Mouse (Mus musculus): Measurements from ENCODE around the gene Psmc3. TPM values are rescaled to one million over a fixed set of nuclear protein-coding genes. Genes with fewer than 3 reads are reported as not detected.

Psmc3 gene
- polyA plus RNA-seq, 2 experiments: 203 to 305 TPM

DNA sequence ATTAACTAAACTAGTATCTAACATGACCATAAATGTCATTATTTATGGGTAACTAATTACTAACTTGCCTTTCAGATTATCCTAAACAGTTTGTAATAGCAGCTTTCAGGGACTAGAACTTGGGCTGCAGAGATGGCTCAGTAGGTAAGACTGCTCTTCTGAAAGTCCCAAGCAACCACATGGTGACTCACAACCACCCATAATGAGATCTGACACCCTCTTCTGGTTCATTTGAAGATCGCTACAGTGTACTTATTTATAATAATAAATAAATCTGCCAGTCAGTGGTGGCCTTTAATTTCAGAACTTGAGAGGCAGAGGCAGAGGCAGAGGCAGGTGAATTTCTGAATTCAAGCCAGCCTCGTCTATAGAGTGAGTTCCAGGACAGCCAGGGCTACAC lies 1.1 kb upstream of the Psmc3 start:
- no peak for TF ChIP-seq POLR2A (IDR thresholded peaks at IDR 0.05; ENCODE audit: borderline replicate concordance, extremely low read depth, insufficient read depth, insufficient read length)
- H3K4me2 ChIP-seq (replicated peaks; ENCODE audit: low read depth, low read length, severe bottlenecking): no peak overlapping the region; the same call in 1 of the 2 replicates
- H3K4me3 ChIP-seq (replicated peaks; ENCODE audit: low read length): 0 out of 2 replicates have a peak overlapping the region, but pooled peaks have one; percentile 87
- DNase-seq (ENCODE audit: low spot score) (no peak), ATAC-seq (ENCODE audit: low FRiP score, low read depth) (no peak)
- WGBS: 48% methylated on average over 2 of the region's 2 CpGs
- H3K27me3 ChIP-seq (ENCODE audit: control insufficient read depth, insufficient read depth, low read length): no peaks in the 10 kb centered on the region
- H3K9me3 ChIP-seq (ENCODE audit: control insufficient read depth, low read length): no peaks in the 10 kb centered on the region
- no peak overlapping the region for H3K27ac ChIP-seq (replicated peaks; ENCODE audit: low read depth, low read length)
- no peak overlapping the region for H3K9ac ChIP-seq (ENCODE audit: low read depth, low read length, severe bottlenecking)
- peaks cover 28% of the 10 kb centered on the region for H3K36me3 ChIP-seq (ENCODE audit: control insufficient read depth, insufficient read depth, low read length)
- peaks cover 9% of the 10 kb centered on the region for H3K4me1 ChIP-seq (ENCODE audit: control insufficient read depth, insufficient read depth, low read length)

DNA sequence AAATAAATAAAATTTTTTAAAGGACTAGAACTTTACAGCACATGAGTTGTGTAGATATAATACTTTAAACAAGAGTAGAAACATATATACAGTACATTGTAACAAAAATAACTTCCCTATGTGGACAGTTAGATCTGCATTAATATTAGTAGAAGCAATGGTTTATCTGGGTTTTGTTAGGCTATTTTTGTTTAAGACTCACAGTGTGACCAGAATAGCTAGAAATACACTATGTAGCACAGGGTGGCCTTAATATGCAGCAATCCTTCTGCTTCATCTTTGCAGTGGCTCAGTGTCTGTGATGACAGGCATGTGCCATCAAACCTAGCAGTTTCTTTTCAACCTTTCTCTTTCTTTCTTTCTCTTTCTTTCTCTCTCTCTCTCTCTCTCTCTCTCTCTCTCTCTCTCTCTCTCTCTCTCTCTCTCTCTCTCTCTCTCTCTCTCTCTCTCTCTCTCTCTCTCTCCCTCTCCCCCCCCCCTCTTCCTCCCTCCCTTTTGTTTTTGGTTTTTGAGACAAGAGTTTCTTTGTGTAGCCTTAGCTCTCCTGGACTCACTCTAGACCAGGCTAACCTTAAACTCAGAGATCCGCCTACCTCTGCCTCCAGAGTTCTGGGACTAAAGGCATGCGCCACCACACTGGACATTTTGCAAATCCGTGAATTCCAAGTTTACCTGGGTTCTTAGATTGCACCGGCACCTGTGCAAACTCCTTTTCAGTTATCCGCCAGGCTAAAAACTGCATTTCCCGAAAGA lies 452 bp upstream of the Psmc3 start:
- Histone ChIP-seq H3K27me3 (ENCODE audit: control insufficient read depth, insufficient read depth, low read length) (no peaks in the 10 kb centered on the region), H3K4me3 (replicated peaks; ENCODE audit: low read length) (peak overlapping the region; percentile 87), H3K4me2 (replicated peaks; ENCODE audit: low read depth, low read length, severe bottlenecking) (peak overlapping the region; percentile 49), H3K27ac (replicated peaks; ENCODE audit: low read depth, low read length) (no peak overlapping the region; the same call in 1 of the 2 replicates), H3K4me1 (ENCODE audit: control insufficient read depth, insufficient read depth, low read length) (peaks cover 9% of the 10 kb centered on the region), H3K9me3 (ENCODE audit: control insufficient read depth, low read length) (no peaks in the 10 kb centered on the region), H3K36me3 (ENCODE audit: control insufficient read depth, insufficient read depth, low read length) (peaks cover 34% of the 10 kb centered on the region), H3K9ac (ENCODE audit: low read depth, low read length, severe bottlenecking) (peak overlapping the region; percentile 86)
- no peak for TF ChIP-seq POLR2A (IDR thresholded peaks at IDR 0.05; ENCODE audit: borderline replicate concordance, extremely low read depth, insufficient read depth, insufficient read length)
- DNase-seq (ENCODE audit: low spot score): no peak
- 0% methylated on average over 6 of the region's 6 CpGs for WGBS
- peak; percentile 28 for ATAC-seq (ENCODE audit: low FRiP score, low read depth)

DNA sequence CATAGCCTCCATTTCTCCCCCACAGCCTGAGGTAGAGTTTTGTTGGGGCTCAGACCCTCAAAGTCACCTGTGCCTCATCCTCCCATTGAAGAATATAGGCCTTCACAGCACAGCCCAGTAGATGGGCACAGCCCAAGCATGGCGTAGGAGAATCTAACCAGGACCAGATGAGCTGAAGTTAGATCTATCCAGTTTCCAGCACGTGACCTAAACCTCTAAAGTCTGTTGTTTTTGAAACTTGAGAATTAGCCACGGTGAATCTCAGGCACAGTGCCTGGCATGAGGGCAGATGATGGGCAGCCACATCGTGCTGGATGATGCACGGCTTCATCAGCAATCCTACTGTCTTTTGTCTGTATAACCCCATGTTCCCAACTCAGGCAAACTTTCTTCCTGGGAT lies 4.6 kb downstream of the Psmc3 start:
- Histone ChIP-seq H3K36me3 (ENCODE audit: control insufficient read depth, insufficient read depth, low read length) (peaks cover 81% of the 10 kb centered on the region), H3K27ac (replicated peaks; ENCODE audit: low read depth, low read length) (no peak overlapping the region), H3K9ac (ENCODE audit: low read depth, low read length, severe bottlenecking) (no peak overlapping the region), H3K9me3 (ENCODE audit: control insufficient read depth, low read length) (no peaks in the 10 kb centered on the region), H3K4me1 (ENCODE audit: control insufficient read depth, insufficient read depth, low read length) (peaks cover 9% of the 10 kb centered on the region), H3K4me3 (replicated peaks; ENCODE audit: low read length) (no peak overlapping the region), H3K4me2 (replicated peaks; ENCODE audit: low read depth, low read length, severe bottlenecking) (no peak overlapping the region), H3K27me3 (ENCODE audit: control insufficient read depth, insufficient read depth, low read length) (no peaks in the 10 kb centered on the region)
- 89% methylated on average over 5 of the region's 5 CpGs for WGBS
- ATAC-seq (ENCODE audit: low FRiP score, low read depth) (no peak), DNase-seq (ENCODE audit: low spot score) (no peak)
- no peak for TF ChIP-seq POLR2A (IDR thresholded peaks at IDR 0.05; ENCODE audit: borderline replicate concordance, extremely low read depth, insufficient read depth, insufficient read length)

DNA sequence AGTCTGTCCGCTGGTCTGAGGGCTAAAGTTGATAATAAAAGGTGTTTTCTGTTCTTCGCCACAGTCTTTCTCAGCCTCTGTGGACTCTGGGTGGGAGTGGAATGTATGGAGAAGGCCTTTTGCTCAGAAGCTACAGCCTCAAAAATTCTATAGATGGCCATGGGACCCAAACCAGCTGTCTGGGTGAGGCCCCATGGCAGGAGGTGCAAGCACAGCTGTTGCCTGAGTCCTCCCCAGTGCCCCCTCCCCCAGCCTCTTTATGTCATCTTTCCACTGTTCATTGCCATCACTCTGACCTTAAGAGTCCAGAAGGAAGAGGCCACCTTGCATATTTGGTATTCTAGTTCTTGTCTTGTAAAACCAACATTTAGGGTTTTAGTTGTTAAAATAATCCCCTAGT lies 5.6 kb downstream of the Psmc3 start:
- H3K9ac ChIP-seq (ENCODE audit: low read depth, low read length, severe bottlenecking): no peak overlapping the region
- H3K27me3 ChIP-seq (ENCODE audit: control insufficient read depth, insufficient read depth, low read length): no peaks in the 10 kb centered on the region
- 0 out of 2 replicates have a peak overlapping the region, but pooled peaks have one; percentile 13 for H3K27ac ChIP-seq (replicated peaks; ENCODE audit: low read depth, low read length)
- H3K4me3 ChIP-seq (replicated peaks; ENCODE audit: low read length): no peak overlapping the region
- H3K9me3 ChIP-seq (ENCODE audit: control insufficient read depth, low read length): no peaks in the 10 kb centered on the region
- no peak for TF ChIP-seq POLR2A (IDR thresholded peaks at IDR 0.05; ENCODE audit: borderline replicate concordance, extremely low read depth, insufficient read depth, insufficient read length)
- H3K4me2 ChIP-seq (replicated peaks; ENCODE audit: low read depth, low read length, severe bottlenecking): no peak overlapping the region
- peaks cover 9% of the 10 kb centered on the region for H3K4me1 ChIP-seq (ENCODE audit: control insufficient read depth, insufficient read depth, low read length)
- WGBS: 98% methylated on average over 2 of the region's 2 CpGs
- H3K36me3 ChIP-seq (ENCODE audit: control insufficient read depth, insufficient read depth, low read length): peaks cover 90% of the 10 kb centered on the region
- ATAC-seq (ENCODE audit: low FRiP score, low read depth) (no peak), DNase-seq (ENCODE audit: low spot score) (no peak)

DNA sequence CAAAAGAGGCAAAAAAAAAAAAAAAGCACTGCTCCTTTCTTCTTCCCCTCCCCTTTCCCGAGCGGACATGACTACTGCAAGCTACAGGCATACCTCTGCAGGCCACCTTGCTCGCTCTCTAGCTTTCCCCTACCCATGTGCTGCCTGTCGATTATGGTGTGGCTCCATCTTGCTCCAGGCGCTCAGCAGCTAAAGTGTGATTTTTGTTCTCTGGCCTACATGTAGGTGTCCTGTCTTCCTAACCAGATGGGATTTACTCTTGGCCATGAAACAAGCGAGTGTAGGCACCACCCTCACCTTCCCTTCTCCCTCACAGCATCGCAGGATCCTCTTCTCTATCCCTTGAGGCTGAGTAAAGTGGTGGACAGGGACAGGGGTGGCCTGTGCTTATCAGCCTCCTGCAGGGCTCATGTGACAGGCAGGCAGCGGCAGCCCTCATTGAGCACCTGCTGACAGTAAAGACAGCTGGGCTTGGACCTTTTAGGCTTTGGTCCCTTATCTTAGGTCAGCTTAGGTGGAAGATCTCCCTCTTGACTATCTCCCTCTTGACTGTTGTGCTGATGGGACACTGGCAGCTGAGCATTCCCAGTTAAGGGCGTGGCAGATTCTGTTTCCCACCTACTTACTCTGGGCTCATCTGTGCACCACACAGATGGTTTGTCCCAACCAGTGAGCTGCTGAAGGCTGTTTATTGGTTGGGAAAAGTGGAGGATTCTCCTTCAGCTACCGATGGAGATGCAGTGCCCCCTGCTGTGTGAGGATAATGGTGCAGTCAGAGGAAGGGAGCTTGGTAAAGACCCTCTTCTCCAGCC lies 6.9 kb downstream of the Psmc3 start:
- Histone ChIP-seq H3K36me3 (ENCODE audit: control insufficient read depth, insufficient read depth, low read length) (peaks cover 90% of the 10 kb centered on the region), H3K9ac (ENCODE audit: low read depth, low read length, severe bottlenecking) (no peak overlapping the region), H3K27me3 (ENCODE audit: control insufficient read depth, insufficient read depth, low read length) (no peaks in the 10 kb centered on the region), H3K27ac (replicated peaks; ENCODE audit: low read depth, low read length) (no peak overlapping the region), H3K4me1 (ENCODE audit: control insufficient read depth, insufficient read depth, low read length) (no peaks in the 10 kb centered on the region), H3K4me2 (replicated peaks; ENCODE audit: low read depth, low read length, severe bottlenecking) (no peak overlapping the region), H3K4me3 (replicated peaks; ENCODE audit: low read length) (no peak overlapping the region), H3K9me3 (ENCODE audit: control insufficient read depth, low read length) (no peaks in the 10 kb centered on the region)
- DNase-seq (ENCODE audit: low spot score) (peak; percentile 46), ATAC-seq (ENCODE audit: low FRiP score, low read depth) (peak; percentile 58)
- TF ChIP-seq POLR2A (IDR thresholded peaks at IDR 0.05; ENCODE audit: borderline replicate concordance, extremely low read depth, insufficient read depth, insufficient read length): no peak
- 79% methylated on average over 10 of the region's 10 CpGs for WGBS
